Mouse (Mus musculus) urinary bladder, postnatal 36 days (tissue): ENCODE measurements around the gene Bmx.

Experiments used
- DNase-seq, 2 experiments: peaks; one replicate each; pipeline ENCODE4 v3.0.0; 2022; ENCODE audit warnings: low spot score in 2 of 2, mixed read lengths in 1 of 2

Bmx gene

GRCm38 (mm10) chrX:164258057-164258456 is at the start of gene Bmx:
TSS of gene Bmx (minus strand) at chrX:164258193.
- DNase-seq = no peak

GRCm38 (mm10) chrX:164306250-164306649 is 48.3 kb upstream of the Bmx start:
- DNase-seq = no peak

GRCm38 (mm10) chrX:164291147-164291546 is 33.2 kb upstream of the Bmx start:
- peak in 1 of 2 experiments; percentile 22 for DNase-seq

GRCm38 (mm10) chrX:164287077-164287476 is 29.1 kb upstream of the Bmx start:
- DNase-seq = peak in 1 of 2 experiments; percentile 9

GRCm38 (mm10) chrX:164283808-164284207 is 25.8 kb upstream of the Bmx start:
- peak in 1 of 2 experiments; percentile 13 for DNase-seq

- no peak for DNase-seq
Measured at GRCm38 (mm10) chrX:164280918-164281647, 23.1 kb upstream of the Bmx start.

GRCm38 (mm10) chrX:164275536-164275935 is 17.5 kb upstream of the Bmx start:
- DNase-seq = peak in 1 of 2 experiments; percentile 7

- DNase-seq = no peak
Measured at GRCm38 (mm10) chrX:164270603-164271002, 12.6 kb upstream of the Bmx start.

GRCm38 (mm10) chrX:164269285-164269761 is 11.3 kb upstream of the Bmx start, which contains the start of gene Pir:
TSS of gene Pir (plus strand) at chrX:164269371.
- peak; percentile 34 to 65 for DNase-seq

GRCm38 (mm10) chrX:164264861-164265260 is 6.9 kb upstream of the Bmx start:
- DNase-seq = no peak

GRCm38 (mm10) chrX:164262286-164262685 is 4.3 kb upstream of the Bmx start:
- DNase-seq = no peak

- DNase-seq = no peak
Measured at GRCm38 (mm10) chrX:164258662-164259061, 669 bp upstream of the Bmx start.

- DNase-seq = no peak
Measured at GRCm38 (mm10) chrX:164256527-164256926, 1.5 kb downstream of the Bmx start.

GRCm38 (mm10) chrX:164246722-164247121 is 11.3 kb downstream of the Bmx start:
- DNase-seq = no peak

- DNase-seq = no peak
Measured at GRCm38 (mm10) chrX:164245714-164246113, 12.3 kb downstream of the Bmx start.

- no peak for DNase-seq
Measured at GRCm38 (mm10) chrX:164233380-164233779, 24.6 kb downstream of the Bmx start.

- DNase-seq = no peak
Measured at GRCm38 (mm10) chrX:164221989-164222388, 36.0 kb downstream of the Bmx start.

GRCm38 (mm10) chrX:164200547-164200946 is 57.4 kb downstream of the Bmx start:
- no peak for DNase-seq

- no peak for DNase-seq
Measured at GRCm38 (mm10) chrX:164197679-164198078, 60.3 kb downstream of the Bmx start.

GRCm38 (mm10) chrX:164189880-164190279 is 68.1 kb downstream of the Bmx start:
- DNase-seq = no peak

- peak; percentile 14 to 32 for DNase-seq
Measured at GRCm38 (mm10) chrX:164183844-164184243, 74.1 kb downstream of the Bmx start.

- DNase-seq = peak; percentile 17 to 34
Measured at GRCm38 (mm10) chrX:164179746-164180145, 78.2 kb downstream of the Bmx start.

GRCm38 (mm10) chrX:164178856-164179255 is 79.1 kb downstream of the Bmx start:
- DNase-seq = no peak
